Mouse (Mus musculus): ENCODE results near the gene Sema5b.
A peak's percentile ranks its signal among the peaks of the same experiment; 100 is the strongest.

Sema5b gene

DNA sequence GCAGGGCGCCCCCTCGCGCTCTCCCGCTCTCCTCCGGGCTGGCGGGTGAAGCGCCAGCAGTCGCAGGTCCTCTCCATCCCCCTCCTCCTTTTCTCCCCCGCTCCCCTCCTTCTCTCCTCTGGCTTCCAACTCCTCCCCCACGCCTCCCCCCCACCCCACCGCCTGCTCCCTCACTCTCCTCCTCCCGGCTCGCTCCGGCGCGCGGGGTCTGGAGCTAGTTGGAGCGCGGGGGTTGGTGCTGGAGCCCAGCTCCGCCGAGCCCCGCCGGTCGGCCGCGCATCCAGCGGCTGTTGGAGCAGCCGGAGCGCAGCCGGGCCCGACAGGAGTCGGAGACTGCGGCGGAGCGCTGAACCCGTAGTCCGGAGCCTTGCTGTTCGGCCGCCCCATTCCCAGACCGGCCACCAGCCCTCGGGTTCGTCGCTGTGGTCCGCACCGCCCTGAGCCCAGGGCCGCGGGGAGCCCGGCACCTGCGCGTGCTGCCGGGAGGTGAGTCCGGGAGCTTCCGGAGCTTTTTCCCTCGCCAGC lies at the start of gene Sema5b:
Gene Sema5b, plus strand, starts transcription at position 29 of the 525 bp plus-strand sequence.
- DNase-seq, result peak; percentile 12 to 35

DNA sequence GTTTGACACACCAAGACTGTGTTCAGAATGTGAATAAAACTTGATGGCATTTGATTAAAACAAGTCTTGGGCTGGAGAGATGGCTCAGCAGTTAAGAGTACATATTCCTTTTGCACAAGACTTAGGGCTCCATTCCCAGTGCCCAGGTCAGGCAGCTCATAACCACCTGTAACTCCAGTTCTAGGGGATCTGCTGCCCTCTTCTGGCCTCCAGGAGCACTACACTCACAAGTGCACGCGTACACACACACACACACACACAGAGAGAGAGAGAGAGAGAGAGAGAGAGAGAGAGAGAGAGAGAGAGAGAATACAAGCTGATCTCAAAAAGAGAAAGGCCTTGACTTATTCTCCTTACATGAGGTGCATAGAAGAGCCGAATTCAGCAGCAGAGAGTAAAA lies 40.6 kb upstream of the Sema5b start:
- no peak for DNase-seq

DNA sequence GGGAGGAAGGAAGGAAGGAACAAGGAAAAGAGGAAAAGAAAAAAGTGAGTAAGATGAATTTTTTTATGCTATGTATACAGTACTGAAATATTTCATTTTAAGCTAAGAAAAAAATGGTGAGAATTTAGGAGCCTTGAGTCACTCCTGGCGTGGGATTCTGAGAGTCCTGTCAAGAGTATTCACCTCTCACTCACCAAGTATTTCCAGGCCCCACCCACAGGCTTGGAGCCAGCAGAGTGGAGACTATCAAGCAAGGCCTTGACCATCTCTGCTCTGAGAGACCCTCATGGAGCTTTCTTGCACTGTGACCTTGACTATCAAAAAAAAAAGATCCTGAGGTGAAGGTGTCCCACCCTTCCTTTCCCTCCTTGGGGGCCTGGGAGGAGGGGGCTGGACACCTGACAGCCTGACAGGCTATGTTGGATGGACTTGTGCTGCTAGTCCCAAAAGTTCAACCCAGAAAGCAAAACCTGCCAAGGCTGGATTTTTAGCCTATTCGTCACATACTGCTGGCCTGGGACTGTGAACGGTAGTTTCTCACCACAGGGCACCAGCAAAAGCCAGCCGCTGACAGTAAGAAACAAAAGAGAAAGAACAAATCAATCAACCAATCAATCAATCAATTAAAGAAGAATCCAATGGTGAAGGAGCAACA lies 39.7 kb upstream of the Sema5b start:
- DNase-seq, result no peak

DNA sequence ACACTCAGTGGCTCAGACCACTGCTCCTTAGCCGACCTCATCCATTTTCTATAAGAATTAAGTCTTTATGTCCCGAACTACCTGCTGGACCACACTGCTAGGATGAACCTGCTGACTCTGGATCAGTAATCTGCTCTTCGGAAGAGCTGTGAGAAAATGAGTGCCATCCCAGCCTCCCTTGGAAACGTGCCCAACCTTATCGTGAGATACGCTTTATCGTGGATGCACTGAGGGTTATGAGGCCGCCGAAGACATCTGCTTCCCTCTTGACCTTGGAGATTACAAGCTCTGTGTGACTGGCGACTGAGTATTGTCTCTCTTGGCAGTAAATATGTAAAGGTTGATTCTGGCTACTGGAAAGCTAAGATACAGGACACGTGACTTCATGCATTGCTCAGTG lies 38.5 kb upstream of the Sema5b start:
- no peak for DNase-seq

DNA sequence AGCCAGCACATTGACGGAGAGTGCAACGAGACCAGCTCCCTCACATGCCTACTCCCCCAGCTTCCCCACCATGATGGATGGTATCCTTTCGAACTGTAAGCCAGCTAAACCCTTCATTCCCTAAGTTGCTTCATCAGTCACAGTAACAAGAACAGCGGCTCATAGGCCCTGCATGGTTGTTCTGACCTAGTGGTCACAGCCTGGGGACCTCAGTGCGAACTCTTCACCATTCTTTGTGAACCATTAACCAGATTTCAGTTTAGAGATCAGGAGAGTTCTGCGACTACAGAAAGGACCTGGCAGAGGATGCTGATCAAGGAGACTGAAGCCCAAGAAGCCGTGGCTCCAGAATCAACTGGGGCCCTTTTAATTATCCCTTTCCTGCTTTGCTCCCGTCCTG lies 36.7 kb upstream of the Sema5b start:
- peak; percentile 43 for DNase-seq

DNA sequence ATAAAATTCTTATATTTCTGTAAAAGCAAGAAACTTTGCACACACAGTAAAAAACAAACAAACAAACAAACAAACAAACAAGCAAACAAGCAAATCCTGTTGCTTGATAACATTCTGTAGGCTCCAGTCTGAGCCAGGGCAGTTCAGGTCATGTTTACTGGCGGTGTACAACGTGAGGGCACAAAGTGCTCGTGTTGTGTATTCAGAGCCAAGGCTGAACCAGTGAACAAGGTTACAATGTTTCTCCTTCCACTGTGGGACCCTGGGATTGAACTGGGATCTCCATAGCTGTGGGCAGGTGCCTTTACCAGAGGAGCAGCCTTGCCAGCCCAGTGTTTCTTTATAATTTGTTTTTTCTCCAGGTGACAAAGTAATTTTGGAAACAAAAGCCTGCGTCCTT lies 35.2 kb upstream of the Sema5b start:
- no peak for DNase-seq

DNA sequence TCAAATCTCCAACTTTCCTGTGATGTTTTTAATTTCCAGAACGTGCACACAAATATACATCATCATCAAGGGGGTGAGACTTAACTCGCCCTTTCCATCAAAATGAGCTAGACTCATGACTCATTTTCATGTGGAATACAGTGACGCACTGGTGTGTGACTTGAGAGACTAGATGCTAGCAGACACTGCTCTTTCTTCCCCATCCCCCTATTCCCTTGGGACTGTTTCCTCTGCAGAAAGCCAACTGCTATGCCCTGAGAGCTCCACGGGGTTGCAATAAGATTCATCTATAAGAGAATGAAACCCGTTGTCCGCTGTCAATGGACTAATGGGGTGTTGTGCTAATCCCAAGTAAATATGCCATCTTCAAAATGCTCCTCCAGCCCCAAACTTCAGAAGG lies 32.4 kb upstream of the Sema5b start:
- no peak for DNase-seq

DNA sequence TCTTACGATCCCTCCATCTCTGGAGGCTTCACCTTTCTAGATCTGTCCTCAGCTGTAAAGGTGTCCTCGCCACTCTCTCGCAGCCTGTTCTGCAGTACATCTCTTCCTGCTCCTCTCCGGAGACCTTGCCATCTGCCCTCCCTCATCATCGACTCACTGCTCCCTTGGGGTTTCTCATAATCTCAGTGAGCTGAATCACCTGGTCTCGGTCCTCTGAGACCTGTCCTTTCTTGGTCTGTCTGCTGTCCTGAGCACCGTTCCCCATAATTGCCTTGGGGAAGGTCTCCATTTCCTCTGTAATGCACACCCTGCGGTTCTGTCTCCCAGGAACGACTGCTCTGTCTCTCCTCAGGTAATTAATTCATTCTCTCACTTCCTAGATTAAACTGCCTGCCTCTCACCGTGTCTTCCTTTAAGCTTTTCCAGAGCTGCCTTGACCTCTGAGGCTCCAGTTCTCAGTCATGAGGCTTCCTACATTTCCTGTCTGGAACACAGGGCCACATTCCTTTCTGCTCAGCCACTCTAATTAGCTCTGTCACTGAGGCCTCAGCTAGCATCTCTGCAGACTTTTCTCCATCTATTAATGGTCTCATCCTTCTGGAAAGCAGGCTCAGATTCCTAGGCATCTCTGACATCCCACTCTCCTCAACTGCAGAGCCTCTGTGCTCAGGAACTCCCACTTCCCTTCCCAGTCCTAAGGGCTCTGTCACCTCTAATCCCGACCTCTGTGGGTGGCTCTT lies 31.4 kb upstream of the Sema5b start:
- DNase-seq, result no peak

DNA sequence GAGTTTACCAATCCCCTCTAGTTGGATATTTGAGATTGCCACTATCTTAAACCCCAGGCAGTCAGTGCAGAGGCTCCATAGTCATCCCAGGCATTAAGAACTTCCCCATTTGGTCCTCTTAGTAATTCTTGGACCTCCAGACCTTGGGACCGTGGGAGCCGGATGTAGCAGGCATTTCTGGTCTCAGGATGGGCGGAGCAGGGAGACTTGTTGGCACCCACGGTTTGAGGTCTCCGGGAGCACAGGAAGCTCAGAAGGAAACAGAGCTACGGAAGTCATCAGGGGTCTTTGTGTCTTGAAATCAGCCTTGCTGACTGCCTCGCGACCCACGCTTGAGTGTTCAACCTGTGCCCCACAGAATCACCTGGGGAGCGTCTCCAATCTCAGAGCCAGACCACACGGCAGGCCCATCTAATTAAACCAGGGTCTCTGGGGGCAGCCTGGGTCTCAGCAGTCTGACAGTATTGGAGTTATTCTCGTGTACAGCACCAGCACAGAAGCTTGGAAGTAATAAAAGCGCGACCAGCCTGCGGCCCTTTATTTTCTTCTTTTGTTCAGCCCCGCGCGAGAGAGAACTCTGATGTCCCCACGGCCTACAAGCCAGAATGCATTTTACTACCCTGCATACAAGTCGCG lies 24.9 kb upstream of the Sema5b start:
- peak; percentile 44 to 50 for DNase-seq

DNA sequence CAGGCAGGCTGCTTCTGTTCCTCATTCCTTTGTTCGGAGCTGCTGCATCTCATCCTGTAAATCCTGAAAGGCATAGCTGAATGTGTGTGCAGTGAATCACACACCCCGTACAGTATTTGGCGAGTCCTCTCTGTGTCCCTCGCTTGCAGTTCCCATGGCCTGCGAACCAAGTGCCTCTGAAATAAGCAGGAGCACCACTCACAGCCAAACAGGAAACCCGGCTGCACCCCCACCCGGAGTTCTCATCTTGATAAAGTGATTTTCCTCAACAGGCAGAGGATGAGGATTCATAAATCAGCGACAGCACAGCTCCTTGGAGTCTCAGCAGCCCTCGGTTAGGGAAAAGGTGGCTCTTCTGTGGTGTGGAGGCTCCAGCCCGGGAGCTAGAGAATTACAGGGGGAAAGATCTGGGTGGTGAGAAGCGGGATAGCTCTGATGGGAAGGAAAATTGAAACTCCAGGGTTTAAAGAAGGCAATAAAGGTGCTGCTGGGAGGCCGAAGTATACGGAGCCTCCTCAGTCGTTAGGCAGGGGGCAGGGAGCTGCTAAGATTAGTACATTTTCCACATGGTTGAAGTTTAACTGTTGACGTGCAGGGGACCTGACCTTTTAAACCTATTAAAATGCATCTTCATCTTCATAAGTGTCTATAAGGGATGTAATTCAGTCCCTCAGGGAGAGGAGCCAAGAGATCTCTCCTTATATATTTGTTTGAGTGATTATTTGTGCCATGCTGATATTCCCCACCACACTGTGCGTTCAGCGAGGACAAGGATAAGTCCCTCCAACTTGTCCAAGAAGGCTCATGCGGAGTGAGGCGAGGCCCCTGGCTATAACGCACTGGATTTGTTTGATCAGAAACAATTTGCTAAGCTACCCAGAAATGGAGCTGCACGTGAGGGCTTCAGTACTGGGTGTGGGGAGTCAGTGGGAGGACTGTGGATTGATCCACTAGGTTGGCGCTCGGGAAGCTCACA lies 22.7 kb upstream of the Sema5b start:
- peak; percentile 63 to 69 for DNase-seq

DNA sequence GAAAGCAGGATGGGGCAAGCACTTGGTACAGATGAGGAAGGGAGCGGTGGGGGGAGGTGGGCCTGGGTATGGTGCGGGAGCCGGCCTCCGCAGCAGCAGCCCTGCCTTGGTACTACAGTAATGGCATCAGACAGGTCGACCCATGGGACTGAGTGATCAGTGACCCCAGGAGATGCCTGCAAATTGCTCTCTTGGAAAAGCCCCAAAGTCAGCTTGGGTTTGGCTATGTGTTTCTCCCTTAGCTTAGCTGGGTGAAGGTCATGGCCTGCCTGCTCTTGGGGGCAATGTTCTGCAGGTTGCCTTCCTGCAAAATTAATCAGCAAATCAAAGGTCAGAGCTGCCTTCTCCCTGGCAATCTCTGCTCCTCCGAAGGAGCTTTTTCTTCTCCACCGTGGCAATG lies 21.7 kb upstream of the Sema5b start:
- peak; percentile 79 to 88 for DNase-seq

DNA sequence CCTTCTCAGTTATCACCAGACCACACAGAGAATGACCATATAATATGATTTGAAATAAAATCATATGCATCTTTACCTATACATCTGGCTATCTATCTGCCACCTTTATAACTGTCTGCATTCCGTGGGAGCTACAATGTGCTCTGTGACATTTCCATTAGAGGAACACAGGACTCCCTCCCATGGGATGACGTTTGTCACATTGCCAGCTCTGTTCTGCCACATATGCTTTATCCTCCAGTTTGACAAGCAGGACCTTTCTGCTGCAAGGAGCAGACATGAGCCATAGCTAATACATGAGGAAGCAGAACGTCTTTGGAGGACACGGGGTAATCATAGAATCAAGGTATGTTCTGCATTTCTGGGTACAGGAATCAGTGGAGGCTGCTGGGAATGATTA lies 16.7 kb upstream of the Sema5b start:
- DNase-seq, result no peak

DNA sequence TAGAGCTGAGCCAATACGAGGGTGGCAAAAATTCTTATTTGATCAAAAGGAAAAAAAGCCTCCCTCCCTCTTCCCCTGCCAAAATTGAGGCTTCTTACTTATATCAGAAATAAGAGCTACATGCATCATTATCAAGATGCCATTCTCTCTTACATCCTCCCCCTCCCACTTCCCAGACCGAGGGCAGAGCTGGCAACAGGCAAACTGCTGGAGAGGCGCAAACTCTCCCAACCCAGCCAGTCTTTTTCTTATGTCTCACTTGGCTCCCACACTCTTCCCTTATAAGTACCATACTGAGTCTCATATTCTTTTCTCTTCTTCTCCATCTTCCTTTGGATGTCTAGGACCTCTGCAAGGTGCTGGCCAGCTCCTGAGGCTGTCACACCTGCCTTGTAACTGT lies 6.3 kb upstream of the Sema5b start:
- no peak for DNase-seq

DNA sequence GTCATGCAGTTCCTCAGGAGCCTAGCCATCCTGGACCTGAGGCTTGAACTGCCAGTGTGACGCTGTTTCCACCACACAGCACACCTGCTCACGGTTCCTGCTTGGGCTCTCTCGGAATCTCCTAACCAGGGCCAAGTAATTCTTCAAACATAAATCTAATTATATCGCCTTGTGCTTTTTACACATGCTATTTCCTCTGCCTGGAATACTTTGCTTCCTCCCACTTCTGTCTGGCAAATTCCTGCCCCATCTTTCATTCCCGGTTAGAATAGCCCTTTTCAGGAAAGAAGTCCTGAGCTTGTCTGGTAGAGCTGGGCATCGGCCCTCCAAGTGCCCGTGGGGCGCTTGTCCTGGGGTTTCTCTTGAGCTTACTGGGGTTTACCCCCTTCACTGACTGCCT lies 3.3 kb upstream of the Sema5b start:
- DNase-seq, result peak in 1 of 2 experiments; percentile 18

DNA sequence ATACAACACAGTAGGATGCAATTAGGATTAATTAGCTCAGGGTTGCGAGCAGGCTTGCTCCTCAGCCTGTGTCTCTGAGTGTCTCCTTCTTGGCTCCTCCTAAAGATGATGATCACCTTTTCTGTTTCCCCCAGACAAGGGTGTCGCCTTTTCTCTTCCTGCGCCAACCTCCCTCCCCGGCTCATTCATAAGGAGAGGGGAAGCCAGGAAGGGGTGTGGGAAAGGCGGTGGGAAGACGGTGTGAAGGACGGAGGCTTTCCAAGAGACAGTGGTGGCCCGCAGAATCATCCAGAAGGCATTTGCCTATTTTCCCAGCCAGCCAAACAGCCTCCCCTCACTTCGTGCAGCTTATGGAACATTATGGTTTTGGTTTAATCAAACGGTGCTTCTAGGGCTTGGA lies 1.9 kb upstream of the Sema5b start:
- DNase-seq, result peak; percentile 9 to 22

DNA sequence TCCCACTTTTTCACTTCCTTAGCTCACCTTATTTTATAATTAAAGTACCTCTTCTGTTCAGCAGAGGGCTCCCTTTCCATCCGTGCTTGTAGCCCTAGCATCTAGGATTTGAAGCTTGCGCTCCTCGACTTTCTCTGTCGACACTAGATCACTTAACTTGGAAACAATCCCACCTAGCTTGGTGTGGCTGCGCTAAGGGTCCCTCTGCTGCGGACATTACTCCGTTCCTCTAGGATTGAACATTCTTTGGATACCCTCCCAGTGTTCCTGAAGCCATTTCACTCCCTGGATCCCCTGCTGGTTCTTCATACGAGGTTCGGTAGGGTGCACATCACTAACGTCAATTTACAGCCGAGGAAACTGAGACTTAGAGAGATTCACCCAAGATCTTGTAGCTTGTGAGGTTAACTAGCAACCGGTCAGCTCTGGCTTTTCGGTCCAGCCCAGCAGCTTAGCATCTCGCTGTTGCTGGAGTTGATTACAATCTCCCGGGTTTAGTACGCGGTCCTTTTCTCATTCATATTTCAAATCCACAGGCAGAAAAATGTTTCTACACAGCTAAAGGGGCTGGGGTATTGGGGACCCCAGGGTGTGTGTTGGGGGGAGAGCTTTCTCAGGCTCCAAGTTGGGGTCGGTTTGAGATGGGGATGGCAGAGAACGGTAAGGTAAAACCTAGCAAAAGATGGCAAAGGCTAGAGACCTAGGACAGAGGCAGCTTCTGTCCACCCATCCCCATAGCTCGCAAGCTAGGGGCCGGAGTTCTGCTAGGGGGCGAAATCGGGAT lies 420 bp upstream of the Sema5b start:
- DNase-seq, result peak; percentile 27 to 47

DNA sequence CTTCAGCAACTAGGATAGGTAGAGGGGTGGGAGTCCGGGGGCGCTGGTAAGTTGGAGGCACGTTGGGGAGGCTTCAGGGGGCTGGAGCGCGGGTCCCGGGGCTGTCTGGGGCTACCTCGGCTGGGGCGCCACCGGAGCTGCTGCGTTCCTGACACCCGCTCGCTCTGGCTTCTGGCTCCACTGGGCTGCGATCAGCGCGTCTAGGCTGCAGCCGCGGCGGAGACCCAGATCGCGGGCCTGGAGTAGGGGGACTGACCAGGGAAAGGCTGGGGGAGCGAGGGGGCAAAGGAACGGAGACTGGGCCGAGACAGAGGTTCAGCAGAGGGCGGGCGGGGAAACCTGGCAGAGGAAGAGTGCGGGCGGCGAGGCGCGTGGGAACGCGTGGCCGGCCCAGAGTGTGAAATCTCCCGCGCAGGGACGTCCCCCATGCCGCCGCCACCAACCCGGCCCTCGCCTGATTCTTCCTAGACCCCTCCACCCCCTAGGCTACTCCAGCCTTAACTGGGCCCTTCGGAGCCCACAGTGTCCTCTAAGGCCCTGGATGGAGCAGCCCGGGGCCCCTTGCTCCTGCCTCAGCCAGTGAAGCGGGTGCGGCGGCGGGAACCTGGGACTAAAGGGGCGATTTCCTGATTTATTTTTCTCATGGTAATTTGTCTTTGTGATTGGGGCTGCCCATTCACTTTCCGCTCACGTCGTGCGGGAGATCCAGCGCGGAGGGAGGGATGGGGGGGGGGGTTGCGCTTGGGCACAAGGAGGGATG lies 896 bp downstream of the Sema5b start:
- DNase-seq, result peak in 1 of 2 experiments; percentile 13

DNA sequence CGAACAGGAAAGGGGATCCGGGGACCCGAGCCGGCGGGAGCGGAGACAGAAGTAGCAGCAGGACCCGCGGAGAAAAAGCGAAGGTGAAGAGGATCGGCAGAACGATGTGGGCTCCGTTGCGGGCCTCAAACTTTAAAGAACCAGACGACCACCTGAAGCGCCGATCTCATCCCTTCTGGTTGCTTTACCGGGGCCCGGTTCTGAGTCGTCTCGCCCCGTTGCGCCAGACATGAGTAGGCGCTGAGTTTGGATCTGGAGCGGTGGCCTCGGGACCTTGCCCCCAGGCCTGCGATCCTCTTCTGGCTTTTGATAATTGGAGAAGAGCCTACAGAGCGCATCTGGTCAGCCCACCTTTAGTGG lies 1.5 kb downstream of the Sema5b start:
- no peak for DNase-seq

DNA sequence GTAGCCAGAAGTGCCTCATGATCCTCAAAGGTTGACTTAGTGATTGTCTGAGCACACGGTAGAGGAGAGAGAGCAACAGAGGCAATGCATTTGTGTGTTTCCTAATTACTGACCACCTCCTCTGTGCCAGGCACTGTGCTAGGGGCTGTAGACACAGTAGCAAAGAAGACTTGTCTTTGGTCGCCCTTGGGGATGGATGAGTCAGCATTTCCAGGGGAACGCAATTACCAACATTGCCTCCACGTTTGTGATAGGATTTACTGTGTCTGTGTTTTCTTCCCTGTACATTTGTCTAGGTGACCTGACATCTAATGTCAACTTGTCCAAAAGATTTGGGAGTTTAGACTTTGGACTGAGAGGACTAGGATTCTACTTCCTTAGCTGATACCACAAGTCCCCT lies 4.8 kb downstream of the Sema5b start:
- no peak for DNase-seq

DNA sequence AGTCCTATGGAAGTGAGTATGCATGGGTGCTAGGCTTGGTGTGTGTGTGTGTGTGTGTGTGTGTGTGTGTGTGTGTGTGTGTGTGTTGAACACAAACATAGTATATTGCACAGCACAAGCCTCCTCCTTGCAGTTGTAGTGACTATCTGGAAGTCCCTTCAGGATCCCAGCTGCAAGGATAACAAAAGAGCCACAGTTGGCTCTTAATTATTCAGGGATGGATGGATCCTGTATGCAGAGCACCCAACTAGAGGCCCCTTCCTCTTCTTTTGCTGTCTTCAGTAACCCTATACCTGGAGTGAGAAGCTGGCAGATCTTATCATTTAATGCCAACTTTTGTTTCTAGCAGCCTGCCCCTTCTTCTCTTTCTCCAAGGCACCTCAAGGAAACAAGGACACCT lies 7.0 kb downstream of the Sema5b start:
- no peak for DNase-seq

DNA sequence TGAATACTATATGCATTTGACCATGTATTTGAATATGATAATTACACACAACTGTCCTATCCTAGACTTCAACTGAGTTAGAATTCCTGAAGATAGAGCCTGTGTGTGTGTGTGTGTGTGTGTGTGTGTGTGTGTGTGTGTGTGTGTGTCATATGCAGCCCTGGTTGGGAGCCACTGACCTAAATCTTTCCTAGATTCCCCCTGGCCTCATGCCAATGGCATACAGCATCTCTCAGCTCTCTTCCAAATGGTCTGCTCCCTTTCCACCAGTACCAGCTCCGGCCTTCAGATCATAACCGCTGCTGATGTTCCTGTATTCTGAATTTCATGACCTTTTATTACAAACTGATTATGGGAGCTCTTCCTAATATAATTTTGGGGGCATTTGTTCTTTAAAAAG lies 8.4 kb downstream of the Sema5b start:
- DNase-seq, result no peak

Data from kidney, adult 8-10 months (tissue).